Mouse (Mus musculus): Measurements from ENCODE around the gene Gse1.

DNA sequence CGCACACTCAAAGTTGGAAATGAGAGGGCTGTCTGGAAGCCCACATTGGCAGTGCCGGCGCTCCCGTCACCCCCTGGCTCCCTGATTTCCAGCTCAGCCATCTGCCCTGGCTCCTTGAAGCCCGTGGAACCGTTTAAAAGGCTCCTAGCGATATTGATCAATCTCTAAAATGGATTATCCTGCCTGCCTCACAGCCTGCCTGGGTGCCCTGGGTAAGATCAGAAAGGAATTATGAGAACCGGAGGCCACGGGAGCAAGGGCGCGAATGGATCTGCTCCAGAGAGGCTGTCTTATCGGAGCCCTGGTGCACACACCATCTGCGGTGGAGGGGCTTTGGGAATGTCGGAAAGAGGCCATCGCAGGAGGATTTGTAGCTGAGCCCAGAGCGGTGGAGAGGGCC, 244.0 kb downstream of the Gse1 start:
- no peak for TF ChIP-seq CTCF (IDR thresholded peaks at IDR 0.05; ENCODE audit: control insufficient read depth, insufficient read depth, low read length)
- TF ChIP-seq POLR2A (IDR thresholded peaks at IDR 0.05; ENCODE audit: borderline replicate concordance, control insufficient read depth, low read depth, low read length), result no peak
